Mouse (Mus musculus) olfactory bulb, adult 2 months (tissue): Measurements from ENCODE around the gene Nemf.

Source experiments
- CTCF ChIP-seq: fragments of 200-500 bp; IDR thresholded peaks from 2 replicates; pipeline ENCODE4 v1.5.1; 2012; ENCODE audit warnings: low read depth, mild to moderate bottlenecking, low read length, moderate library complexity; ENCODE audit not compliant: insufficient read depth
- POLR2A ChIP-seq: fragments of 200-500 bp; IDR thresholded peaks from 2 replicates; pipeline ENCODE4 v1.6.1; 2012; ENCODE audit warnings: mild to moderate bottlenecking, low read depth, low read length, moderate library complexity; ENCODE audit not compliant: insufficient read depth

DNA sequence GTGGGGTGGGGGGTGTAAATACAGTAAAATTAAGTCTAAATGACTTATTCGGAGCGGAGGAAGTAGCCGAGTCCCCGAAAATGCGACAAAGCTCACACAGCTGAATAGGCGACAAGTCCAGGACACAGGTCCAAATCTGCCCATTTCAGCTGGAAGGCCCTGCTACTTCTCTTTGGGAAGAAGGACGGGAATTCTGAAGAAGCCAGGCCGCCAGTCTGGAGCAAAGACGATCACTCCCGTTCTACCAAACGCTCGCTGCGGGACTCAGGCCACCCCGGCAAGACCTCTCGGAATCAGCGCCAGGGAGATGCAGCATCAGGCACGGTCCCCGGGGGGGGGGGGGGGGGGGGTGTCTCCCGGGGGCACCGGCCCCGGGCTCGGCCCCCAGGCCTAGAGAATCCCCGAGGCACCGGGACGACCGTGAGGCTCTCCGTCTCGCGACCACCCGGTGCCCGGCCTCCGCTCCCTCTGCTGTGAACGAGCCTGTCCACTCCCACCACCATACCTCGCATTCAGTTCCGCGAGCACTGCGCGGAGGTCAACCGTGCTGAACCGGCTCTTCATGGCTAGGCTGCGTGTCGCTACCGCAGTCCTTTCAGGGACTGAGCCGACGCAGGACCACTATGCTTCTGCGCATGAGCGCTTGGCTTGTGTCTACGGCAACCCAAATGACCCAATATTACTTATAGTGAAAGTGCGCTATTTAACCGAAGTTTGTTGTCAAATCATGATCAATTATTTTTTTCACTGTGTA is at the start of gene Nemf:
- TF ChIP-seq CTCF (no peak), POLR2A (peak; percentile 64; the same call in 1 of the 2 replicates)
